Mouse (Mus musculus) liver, postnatal 0 days (tissue): ENCODE data around the gene Gli2. TPM values are rescaled to one million over a fixed set of nuclear protein-coding genes. Genes with fewer than 3 reads are reported as not detected.

ENCODE experiments used
- ATAC-seq: fragments of 200-750 bp; cut with Nextera tagmentation; 2 replicates; pipeline ENCODE4 v1.8.0; 2017; ENCODE audit warnings: mild to moderate bottlenecking, moderate library complexity
- DNase-seq: peaks from one replicate; pipeline ENCODE4 v3.0.0-alpha.2; 2016
- H3K27ac ChIP-seq: fragments of 300-500 bp; sonication (generic); 2 replicates; pipeline ENCODE4 v1.5.1; 2014; ENCODE audit warnings: antibody characterized with exemption, moderate library complexity, mild to moderate bottlenecking, low read depth
- H3K27me3 ChIP-seq: fragments of 300-500 bp; sonication (generic); 2 replicates; pipeline ENCODE4 v1.6.1; 2014; ENCODE audit warnings: low read length, control low read depth, mixed read lengths; ENCODE audit not compliant: insufficient read depth
- H3K36me3 ChIP-seq: fragments of 300-500 bp; sonication (generic); replicated peaks from 2 replicates; pipeline ENCODE4 v1.6.1; 2014; ENCODE audit warnings: mild to moderate bottlenecking, control low read depth, low read length, moderate library complexity, mixed read lengths; ENCODE audit not compliant: insufficient read depth
- H3K4me1 ChIP-seq: fragments of 300-500 bp; sonication (generic); 2 replicates; pipeline ENCODE4 v1.6.1; 2014; ENCODE audit warnings: antibody characterized with exemption, mild to moderate bottlenecking, control low read depth; ENCODE audit not compliant: insufficient read depth
- H3K4me2 ChIP-seq: fragments of 300-500 bp; sonication (generic); 2 replicates; pipeline ENCODE4 v1.6.1; 2014; ENCODE audit warnings: low read depth, mild to moderate bottlenecking, low read length, moderate library complexity, mixed read lengths
- H3K4me3 ChIP-seq: fragments of 300-500 bp; sonication (generic); 2 replicates; pipeline ENCODE4 v1.5.1; 2014; ENCODE audit warnings: low read depth, low read length
- H3K9ac ChIP-seq: fragments of 300-500 bp; sonication (generic); replicated peaks from 2 replicates; pipeline ENCODE4 v1.6.1; 2014; ENCODE audit warnings: mild to moderate bottlenecking, moderate library complexity
- H3K9me3 ChIP-seq: fragments of 300-500 bp; sonication (generic); 2 replicates; pipeline ENCODE4 v1.6.1; 2016; ENCODE audit warnings: mild to moderate bottlenecking, control low read depth, low read length, mixed read lengths
- CTCF ChIP-seq: sonication (generic); IDR thresholded peaks from 2 replicates; pipeline ENCODE4 v1.5.1; 2016; ENCODE audit warnings: antibody characterized with exemption, low read depth
- EP300 ChIP-seq: IDR thresholded peaks from 2 replicates; pipeline ENCODE4 v1.6.1; 2016; ENCODE audit warnings: antibody characterized with exemption, low read depth, mild to moderate bottlenecking
- WGBS: fragments of 180-500 bp; shearing (Covaris S2); extraction: QIAGEN DNeasy Blood & Tissue Kit; methylation state at CpG from one replicate; pipeline ENCODE4 v1.1.7; 2014; ENCODE audit not compliant: insufficient replicate concordance; 5-methylcytosine and 5-hydroxymethylcytosine counted together
- polyA plus RNA-seq: library from polyadenylated mRNA; unstranded; fragments of >200 nt; fragmentation: Nextera tagmentation; extraction: Ambion mirVana; gene quantifications from 2 replicates; pipeline ENCODE4 v1.2.1, GENCODE M21; 2015

The Gli2 gene
- polyA plus RNA-seq, 1 experiment from 2014 or later: 0.27 TPM

GRCm38 (mm10) chr1:118875227-118875626 is 178.2 kb downstream of the Gli2 start:
- 76% methylated on average over 9 of the region's 9 CpGs for WGBS
- Histone ChIP-seq H3K36me3 (no peaks in the 10 kb centered on the region), H3K27me3 (no peaks in the 10 kb centered on the region), H3K9ac (no peak overlapping the region), H3K4me1 (no peaks in the 10 kb centered on the region), H3K4me2 (no peak overlapping the region), H3K4me3 (no peak overlapping the region), H3K9me3 (no peaks in the 10 kb centered on the region), H3K27ac (no peak overlapping the region)
- no peak for TF ChIP-seq EP300
- DNase-seq: no peak
- no peak for ATAC-seq

- Histone ChIP-seq H3K4me1 (no peaks in the 10 kb centered on the region), H3K36me3 (no peaks in the 10 kb centered on the region), H3K27me3 (no peaks in the 10 kb centered on the region), H3K9me3 (no peaks in the 10 kb centered on the region), H3K27ac (no peak overlapping the region), H3K9ac (no peak overlapping the region), H3K4me3 (no peak overlapping the region), H3K4me2 (no peak overlapping the region)
- ATAC-seq (no peak), DNase-seq (no peak)
- WGBS: 73% methylated on average over 7 of the region's 7 CpGs
- no peak for TF ChIP-seq CTCF
- TF ChIP-seq EP300: no peak
These were observed 179.9 kb downstream of the Gli2 start for GRCm38 (mm10) chr1:118873559-118873958.

- H3K4me1 ChIP-seq: no peaks in the 10 kb centered on the region
- TF ChIP-seq CTCF (no peak), EP300 (no peak)
- no peak overlapping the region for H3K27ac ChIP-seq
- H3K27me3 ChIP-seq: no peaks in the 10 kb centered on the region
- H3K9me3 ChIP-seq: no peaks in the 10 kb centered on the region
- ATAC-seq: no peak
- H3K9ac ChIP-seq: no peak overlapping the region
- no peaks in the 10 kb centered on the region for H3K36me3 ChIP-seq
- DNase-seq: no peak
- no peak overlapping the region for H3K4me3 ChIP-seq
- no peak overlapping the region for H3K4me2 ChIP-seq
- WGBS: 64% methylated on average over 9 of the region's 9 CpGs
These were observed 188.7 kb downstream of the Gli2 start for GRCm38 (mm10) chr1:118864735-118865134.

- whole genome bisulfite sequencing: 70% methylated on average over 5 of the region's 5 CpGs
- ATAC-seq: no peak
- no peaks in the 10 kb centered on the region for H3K36me3 ChIP-seq
- no peak for DNase-seq
- H3K9me3 ChIP-seq: no peaks in the 10 kb centered on the region
- H3K4me1 ChIP-seq: no peaks in the 10 kb centered on the region
- H3K9ac ChIP-seq: no peak overlapping the region
- H3K4me3 ChIP-seq: no peak overlapping the region
- no peak overlapping the region for H3K27ac ChIP-seq
- no peak for TF ChIP-seq EP300
- no peak for TF ChIP-seq CTCF
- no peak overlapping the region for H3K4me2 ChIP-seq
- no peaks in the 10 kb centered on the region for H3K27me3 ChIP-seq
These were observed 189.4 kb downstream of the Gli2 start for GRCm38 (mm10) chr1:118864031-118864430.

GRCm38 (mm10) chr1:118858101-118858500 is 195.3 kb downstream of the Gli2 start:
- no peaks in the 10 kb centered on the region for H3K4me1 ChIP-seq
- H3K4me2 ChIP-seq: no peak overlapping the region
- DNase-seq (no peak), ATAC-seq (no peak)
- H3K9me3 ChIP-seq: no peaks in the 10 kb centered on the region
- no peaks in the 10 kb centered on the region for H3K27me3 ChIP-seq
- H3K27ac ChIP-seq: no peak overlapping the region
- 41% methylated on average over 9 of the region's 9 CpGs for WGBS
- no peak overlapping the region for H3K9ac ChIP-seq
- TF ChIP-seq CTCF: no peak
- no peak for TF ChIP-seq EP300
- no peaks in the 10 kb centered on the region for H3K36me3 ChIP-seq
- no peak overlapping the region for H3K4me3 ChIP-seq

GRCm38 (mm10) chr1:118830658-118831057 is 222.8 kb downstream of the Gli2 start:
- Histone ChIP-seq H3K9me3 (no peaks in the 10 kb centered on the region), H3K9ac (no peak overlapping the region), H3K4me1 (no peaks in the 10 kb centered on the region), H3K4me3 (no peak overlapping the region), H3K27ac (no peak overlapping the region), H3K4me2 (no peak overlapping the region), H3K36me3 (no peaks in the 10 kb centered on the region), H3K27me3 (no peaks in the 10 kb centered on the region)
- ATAC-seq: no peak
- no peak for DNase-seq
- WGBS: 32% methylated on average over 5 of the region's 5 CpGs
- TF ChIP-seq CTCF: no peak
- TF ChIP-seq EP300: no peak

- TF ChIP-seq CTCF (no peak), EP300 (no peak)
- WGBS: 83% methylated on average over 11 of the region's 11 CpGs
These were observed 226.8 kb downstream of the Gli2 start for GRCm38 (mm10) chr1:118826614-118827013.

More at GRCm38 (mm10) chr1:118826614-118827013, 226.8 kb downstream of the Gli2 start:
- DNase-seq: no peak
- no peaks in the 10 kb centered on the region for H3K9me3 ChIP-seq
- H3K36me3 ChIP-seq: no peaks in the 10 kb centered on the region
- no peak overlapping the region for H3K27ac ChIP-seq
- no peak for ATAC-seq
- no peaks in the 10 kb centered on the region for H3K4me1 ChIP-seq
- H3K4me3 ChIP-seq: no peak overlapping the region
- no peak overlapping the region for H3K9ac ChIP-seq
- no peaks in the 10 kb centered on the region for H3K27me3 ChIP-seq
- no peak overlapping the region for H3K4me2 ChIP-seq
